Mouse (Mus musculus): ENCODE measurements around the gene Trappc12.

Gene Trappc12

GRCm38 (mm10) chr12:28750021-28750633 is at the start of gene Trappc12:
TSS of gene Trappc12 (minus strand) at chr12:28750472.
- DNase-seq (ENCODE audit: low spot score): peak; percentile 95

- no peak for DNase-seq (ENCODE audit: low spot score)
Measured at GRCm38 (mm10) chr12:28799798-28800411, 49.6 kb upstream of the Trappc12 start.

- no peak for DNase-seq (ENCODE audit: low spot score)
Measured at GRCm38 (mm10) chr12:28796881-28797420, 46.7 kb upstream of the Trappc12 start.

- DNase-seq (ENCODE audit: low spot score): no peak
Measured at GRCm38 (mm10) chr12:28795041-28795440, 44.8 kb upstream of the Trappc12 start.

GRCm38 (mm10) chr12:28793715-28794114 is 43.4 kb upstream of the Trappc12 start:
- no peak for DNase-seq (ENCODE audit: low spot score)

- no peak for DNase-seq (ENCODE audit: low spot score)
Measured at GRCm38 (mm10) chr12:28792613-28793012, 42.3 kb upstream of the Trappc12 start.

GRCm38 (mm10) chr12:28786310-28786709 is 36.0 kb upstream of the Trappc12 start:
- no peak for DNase-seq (ENCODE audit: low spot score)

- no peak for DNase-seq (ENCODE audit: low spot score)
Measured at GRCm38 (mm10) chr12:28785299-28785698, 35.0 kb upstream of the Trappc12 start.

GRCm38 (mm10) chr12:28784864-28785263 is 34.6 kb upstream of the Trappc12 start:
- no peak for DNase-seq (ENCODE audit: low spot score)

- DNase-seq (ENCODE audit: low spot score): peak; percentile 54
Measured at GRCm38 (mm10) chr12:28784355-28784754, 34.1 kb upstream of the Trappc12 start.

GRCm38 (mm10) chr12:28782637-28783036 is 32.4 kb upstream of the Trappc12 start:
- DNase-seq (ENCODE audit: low spot score): no peak

GRCm38 (mm10) chr12:28780180-28780579 is 29.9 kb upstream of the Trappc12 start:
- no peak for DNase-seq (ENCODE audit: low spot score)

GRCm38 (mm10) chr12:28775627-28776026 is 25.4 kb upstream of the Trappc12 start:
- no peak for DNase-seq (ENCODE audit: low spot score)

GRCm38 (mm10) chr12:28775120-28775519 is 24.8 kb upstream of the Trappc12 start:
- no peak for DNase-seq (ENCODE audit: low spot score)

GRCm38 (mm10) chr12:28773815-28774214 is 23.5 kb upstream of the Trappc12 start:
- no peak for DNase-seq (ENCODE audit: low spot score)

GRCm38 (mm10) chr12:28769953-28770352 is 19.7 kb upstream of the Trappc12 start:
- DNase-seq (ENCODE audit: low spot score): no peak

- DNase-seq (ENCODE audit: low spot score): no peak
Measured at GRCm38 (mm10) chr12:28756019-28756418, 5.7 kb upstream of the Trappc12 start.

GRCm38 (mm10) chr12:28751508-28752263 is 1.4 kb upstream of the Trappc12 start, which contains the start of gene Eipr1:
TSS of gene Eipr1 (plus strand) at chr12:28751803.
- peak; percentile 98 for DNase-seq (ENCODE audit: low spot score)

- no peak for DNase-seq (ENCODE audit: low spot score)
Measured at GRCm38 (mm10) chr12:28750876-28751275, 604 bp upstream of the Trappc12 start.

- DNase-seq (ENCODE audit: low spot score): no peak
Measured at GRCm38 (mm10) chr12:28743328-28743727, 6.9 kb downstream of the Trappc12 start.

- no peak for DNase-seq (ENCODE audit: low spot score)
Measured at GRCm38 (mm10) chr12:28735293-28735692, 15.0 kb downstream of the Trappc12 start.

GRCm38 (mm10) chr12:28734271-28734670 is 16.0 kb downstream of the Trappc12 start:
- no peak for DNase-seq (ENCODE audit: low spot score)
